Mouse (Mus musculus): ENCODE measurements at regions not wholly inside any gene's neighbourhood (a gene's known extent, or its start where the extent isn't known, plus 50 kb on each side); places are given as distances from the start of the nearest gene placed in this dataset.
A peak's percentile ranks its signal among the peaks of the same experiment; 100 is the strongest.

DNA sequence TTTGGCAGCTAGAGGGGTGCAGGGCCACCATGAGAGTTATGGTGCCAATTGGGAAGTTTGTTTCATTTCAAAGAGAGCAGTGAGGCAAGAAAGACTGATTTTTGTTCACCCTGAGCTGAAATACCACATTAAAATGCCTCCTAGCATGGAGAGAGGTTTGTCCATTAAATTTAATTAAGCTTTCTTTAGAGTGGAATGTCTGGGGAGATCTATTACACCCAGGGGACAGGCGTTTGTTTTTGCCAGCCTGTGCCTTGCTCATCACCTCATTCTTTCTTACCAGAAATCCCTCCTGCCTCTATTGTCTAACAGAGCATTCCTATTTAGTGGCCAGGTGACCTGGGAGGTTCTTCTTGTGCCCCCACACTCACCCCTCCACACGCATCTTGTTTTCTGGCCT is 55.2 kb upstream of the Rcn1 start:
- no peak for DNase-seq

DNA sequence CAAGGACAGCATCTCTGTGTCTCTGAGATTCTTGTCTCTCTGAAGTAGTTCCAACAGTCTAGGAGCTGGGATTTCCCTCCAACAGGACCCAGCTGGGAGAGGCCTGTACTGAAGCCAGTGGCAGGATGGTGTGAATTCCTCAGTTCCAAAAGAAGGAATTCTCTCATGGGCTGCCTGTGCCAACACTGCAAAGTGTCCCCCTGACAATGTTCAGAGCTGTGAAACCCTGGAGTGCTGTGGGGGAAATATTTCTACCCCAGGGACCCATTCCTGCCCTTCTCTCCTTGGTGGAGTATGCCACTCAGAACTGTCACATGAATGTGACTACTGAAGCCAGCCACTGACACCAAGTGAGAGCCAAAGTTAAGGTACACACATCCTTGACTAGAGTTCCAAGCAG is 55.7 kb upstream of the Rcn1 start:
- no peak for DNase-seq

DNA sequence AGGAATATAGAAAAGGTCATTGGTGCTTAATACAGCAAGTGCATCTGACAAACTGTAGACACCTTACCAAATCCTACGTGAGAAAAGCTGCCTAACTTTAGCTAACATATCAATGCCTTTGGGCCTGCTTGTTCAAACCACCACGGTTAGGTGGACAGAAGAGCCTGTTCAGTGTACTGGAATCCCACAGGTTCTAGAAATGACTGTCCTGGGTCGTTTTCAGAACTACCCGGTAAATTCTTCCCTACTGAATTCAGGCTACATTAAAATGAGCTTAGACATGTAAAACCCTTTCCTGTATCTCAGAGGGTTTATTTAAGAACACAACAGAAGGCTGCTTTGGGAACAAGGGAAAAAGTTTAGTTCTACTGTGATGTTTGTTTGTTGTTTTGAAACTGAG is 59.5 kb upstream of the Rcn1 start:
- no peak for DNase-seq

DNA sequence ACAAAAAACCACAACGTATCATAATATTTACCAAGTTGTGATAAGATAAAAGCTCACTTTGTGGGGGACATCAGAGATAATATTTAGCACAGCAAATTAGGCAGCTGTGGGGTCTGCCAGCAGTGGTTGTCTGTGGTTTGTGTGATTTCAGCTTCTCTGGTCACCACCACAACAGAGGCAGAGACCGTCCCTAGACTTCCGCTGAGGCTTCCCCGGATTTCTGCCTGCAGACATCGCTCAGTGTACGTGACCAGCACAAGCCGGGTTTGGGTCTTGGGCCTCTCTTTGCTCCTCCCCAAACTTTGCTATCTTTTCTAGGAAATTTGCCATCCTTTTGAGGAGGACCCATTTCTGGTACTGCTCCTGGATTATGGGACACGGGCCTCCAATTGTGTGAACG is 60.4 kb upstream of the Rcn1 start:
- no peak for DNase-seq

DNA sequence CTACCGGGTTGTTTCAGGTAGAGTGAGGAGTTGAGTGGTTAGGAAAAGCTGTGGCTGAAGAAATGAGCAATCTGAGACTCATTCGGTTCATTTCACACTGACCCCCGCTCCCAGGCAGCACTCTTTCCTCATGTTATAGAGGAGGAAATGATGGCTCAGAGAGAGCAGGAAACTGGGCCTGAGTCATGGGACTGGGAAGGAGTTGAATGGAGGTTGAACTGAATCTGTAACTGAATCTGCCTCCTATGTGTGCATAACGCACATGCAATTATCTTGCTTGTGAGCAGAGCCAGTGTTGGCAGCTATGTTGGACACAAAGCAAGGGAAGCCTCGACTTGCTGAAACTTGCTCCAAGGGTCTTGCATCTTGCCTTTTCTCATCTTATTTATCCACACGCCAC is 66.5 kb upstream of the Rcn1 start:
- no peak for DNase-seq

DNA sequence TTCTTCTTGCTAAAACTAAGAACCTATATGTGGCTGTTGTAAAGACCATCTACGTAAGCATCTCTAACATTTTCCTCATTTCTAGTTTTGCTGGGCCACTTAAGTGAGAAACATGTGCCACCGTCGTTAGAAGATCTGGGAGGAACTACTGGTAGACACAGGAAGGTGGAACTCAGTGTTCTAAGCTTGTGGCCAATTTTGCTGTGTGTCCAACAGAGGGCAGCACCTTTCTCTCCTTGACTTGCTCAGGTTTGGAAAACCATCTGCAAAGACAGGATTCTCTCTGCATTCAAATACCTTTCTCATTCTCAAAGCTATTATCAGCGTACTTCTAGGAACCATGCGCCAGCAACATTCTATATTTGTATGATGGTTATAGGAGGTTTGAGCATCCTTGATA is 69.8 kb upstream of the Rcn1 start:
- peak; percentile 44 for DNase-seq

DNA sequence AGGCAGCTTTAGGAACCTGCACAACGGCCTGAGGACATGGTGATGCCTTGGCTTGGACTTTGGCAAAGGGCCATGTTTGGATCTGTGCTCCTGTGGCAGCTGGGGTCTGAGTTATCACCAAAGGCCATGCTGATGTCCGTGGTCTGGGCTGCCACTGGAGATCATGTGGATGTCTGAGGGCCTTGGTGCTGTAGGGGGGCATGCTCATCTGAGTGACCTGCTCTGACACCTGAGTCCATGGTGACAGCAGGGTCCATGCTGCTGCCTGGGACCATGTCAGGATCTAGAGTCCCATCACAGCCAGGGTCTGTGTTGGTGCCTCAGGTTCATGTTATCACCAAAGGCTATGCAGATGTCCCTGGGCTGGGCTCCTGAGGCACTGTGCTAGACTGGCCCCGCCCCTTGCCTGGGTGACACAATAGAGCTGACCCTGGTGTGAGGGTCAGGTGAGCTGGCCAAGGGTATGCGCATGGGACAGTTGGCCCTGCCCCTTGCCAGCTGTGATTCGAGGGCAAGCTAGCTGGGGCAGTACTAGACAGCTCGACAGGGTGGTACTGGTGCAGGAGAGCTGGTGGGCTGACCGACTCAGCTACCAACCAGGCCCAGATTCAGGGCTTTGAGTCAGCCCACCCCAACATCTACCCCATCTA is 77.0 kb upstream of the Rcn1 start:
- no peak for DNase-seq

DNA sequence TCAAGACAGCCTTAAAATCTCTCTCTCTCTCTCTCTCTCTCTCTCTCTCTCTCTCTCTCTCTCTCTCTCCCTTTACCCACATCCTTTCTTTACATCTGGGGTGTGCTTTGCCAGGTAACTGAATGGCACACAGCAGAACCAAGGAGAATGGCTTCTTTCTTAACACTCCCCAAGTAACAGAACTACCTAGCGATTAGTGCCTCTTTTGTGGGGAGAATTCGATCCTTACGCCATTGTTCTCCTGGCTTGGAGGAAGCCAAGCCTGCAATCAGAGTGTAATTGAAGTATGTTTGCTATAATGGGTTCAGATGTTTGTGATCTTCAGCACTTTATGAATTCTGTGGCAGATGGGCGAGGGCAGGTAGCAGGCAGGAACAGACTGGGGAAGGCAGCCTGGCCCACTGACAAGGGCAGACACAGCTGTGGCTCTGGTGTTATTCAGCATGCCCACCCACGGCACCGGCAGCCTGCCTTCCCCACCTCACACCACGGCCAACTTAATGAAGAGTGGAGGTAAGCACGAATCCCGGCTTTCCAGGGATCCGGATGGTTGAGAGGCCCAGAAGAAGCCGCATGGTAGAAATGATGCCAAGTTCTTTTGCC is 83.0 kb upstream of the Rcn1 start:
- DNase-seq: no peak

DNA sequence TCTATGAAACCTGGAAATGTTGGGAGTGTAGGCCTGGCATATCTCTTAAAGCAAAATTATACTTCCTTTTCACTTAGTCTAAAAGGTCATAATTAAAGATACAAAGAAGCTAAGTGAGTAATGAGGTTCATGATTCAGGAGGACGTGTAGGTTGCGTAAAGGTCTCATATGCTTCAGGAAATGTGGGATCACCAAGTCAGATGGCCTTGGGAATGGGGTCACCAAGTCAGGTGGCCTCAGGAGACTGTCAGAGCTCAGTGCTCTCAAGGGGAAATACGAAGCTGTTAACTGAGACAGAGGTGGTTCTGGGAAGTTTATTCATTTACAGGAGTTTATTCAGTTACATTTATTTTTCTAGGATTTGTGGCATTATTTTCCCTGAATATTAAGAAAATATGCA is 85.4 kb upstream of the Rcn1 start:
- DNase-seq: no peak

DNA sequence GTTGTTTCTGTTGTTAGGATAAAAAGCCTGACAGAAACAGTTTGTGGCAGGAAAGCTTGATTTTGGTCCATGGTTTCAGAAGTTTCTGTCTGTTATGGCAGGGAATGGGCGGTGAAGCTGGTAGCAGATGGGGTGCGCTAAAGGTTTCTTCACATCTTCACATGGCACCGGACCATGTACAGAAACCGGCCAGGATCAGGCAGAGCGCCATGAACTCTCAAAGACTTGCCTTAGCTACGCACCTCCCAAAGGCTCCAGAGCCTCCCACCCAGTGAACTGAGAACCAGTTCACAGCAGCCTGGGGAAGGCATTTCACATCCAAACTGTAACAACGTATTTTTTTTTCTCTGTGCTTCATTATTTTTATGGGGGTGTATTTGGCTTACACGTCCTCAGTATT is 86.2 kb upstream of the Rcn1 start:
- DNase-seq: no peak

DNA sequence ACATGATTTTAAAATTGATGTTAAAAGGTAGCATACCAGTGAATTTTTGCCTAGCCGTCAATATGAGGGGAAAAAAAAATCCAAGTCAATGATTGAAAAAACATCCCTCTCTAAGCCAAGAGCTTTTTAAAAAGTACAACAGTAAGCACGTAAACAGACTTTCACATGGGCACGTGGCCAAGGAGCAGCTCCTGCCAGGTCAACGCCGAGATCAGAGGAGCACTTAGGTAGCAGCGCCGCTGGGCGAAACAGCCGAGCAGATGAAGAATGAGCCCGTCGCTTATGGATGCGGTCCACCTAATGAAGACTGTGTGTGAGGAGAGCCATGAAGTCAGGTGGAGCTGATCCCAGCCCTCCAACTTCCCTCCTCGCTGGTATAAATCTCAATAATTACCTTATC is 96.7 kb upstream of the Rcn1 start:
- no peak for DNase-seq

DNA sequence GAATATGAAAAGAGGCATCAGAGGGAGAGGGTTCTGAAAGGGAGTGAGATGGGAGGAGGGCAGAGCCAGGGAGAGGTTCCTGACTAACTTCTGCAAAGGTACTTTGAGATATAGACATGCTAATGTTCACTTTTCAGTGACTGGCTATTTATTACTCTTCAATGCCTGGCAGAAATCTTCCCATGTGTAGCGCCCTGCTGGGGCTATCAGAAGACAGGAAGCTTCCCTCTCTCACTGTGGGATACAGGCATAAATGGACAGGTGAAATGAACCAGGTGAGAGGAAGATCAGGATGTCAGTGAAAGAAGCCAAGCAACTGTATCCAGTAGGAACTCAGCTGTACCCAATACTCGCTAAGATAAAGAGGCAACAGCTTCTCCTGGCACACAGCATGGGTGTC is 105.1 kb upstream of the Rcn1 start:
- no peak for DNase-seq

DNA sequence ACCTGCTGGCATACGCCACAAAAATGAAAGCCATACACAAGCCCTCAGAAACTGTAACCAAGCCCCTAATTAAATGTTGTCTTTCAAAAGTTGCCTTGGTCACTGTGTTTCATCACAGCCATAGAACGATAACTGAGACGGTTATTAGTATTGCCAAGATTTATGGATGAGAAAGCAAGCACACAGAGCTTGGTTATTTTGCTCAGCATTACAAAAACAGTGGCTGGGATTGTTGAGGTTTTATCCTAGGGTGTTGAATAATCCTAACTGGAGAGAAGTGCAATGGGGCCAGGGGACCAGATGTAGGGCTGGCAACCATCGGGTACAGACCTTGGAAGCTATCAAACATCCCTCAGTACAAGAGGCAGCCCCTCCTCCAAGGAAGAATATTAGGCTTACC is 106.4 kb upstream of the Rcn1 start:
- no peak for DNase-seq

DNA sequence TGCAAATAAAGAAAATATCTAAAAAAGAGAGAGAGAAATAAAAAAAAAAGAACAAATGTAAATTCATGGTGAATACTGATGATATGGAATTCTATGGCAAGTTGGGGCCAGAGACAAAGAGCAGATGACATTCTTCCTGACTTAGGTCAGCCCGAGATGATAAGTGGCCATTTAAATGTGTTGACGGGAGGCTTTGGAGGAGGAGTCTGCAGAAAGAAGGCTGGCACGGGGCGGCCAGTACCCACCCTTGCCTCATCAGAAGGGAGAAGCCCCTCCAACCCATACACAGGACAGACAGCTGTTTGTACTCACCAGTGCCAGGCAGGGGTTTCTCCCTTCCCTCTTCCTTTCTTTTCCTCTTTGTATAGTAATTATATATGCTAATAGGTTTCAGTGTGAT is 108.0 kb upstream of the Rcn1 start:
- no peak for DNase-seq

DNA sequence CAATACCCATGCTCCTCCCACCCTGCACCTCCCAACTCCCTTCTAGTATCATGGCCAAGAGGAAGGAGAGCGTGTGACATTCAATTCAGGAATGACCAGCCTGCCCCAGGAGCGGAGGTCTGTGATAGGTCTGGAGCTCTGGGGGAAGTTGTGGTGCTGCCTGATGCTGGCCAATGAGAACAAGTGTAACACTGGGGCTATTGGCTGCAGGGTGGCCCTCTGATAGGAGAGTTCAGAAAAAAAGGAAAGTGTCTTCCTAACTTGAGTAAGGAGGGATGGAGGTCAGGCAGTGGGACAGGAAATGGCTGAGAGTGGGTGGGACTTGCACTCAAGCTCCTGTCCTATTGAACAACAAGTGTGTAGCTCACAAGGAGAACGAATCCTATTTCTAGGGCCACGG is 111.7 kb upstream of the Rcn1 start:
- no peak for DNase-seq

DNA sequence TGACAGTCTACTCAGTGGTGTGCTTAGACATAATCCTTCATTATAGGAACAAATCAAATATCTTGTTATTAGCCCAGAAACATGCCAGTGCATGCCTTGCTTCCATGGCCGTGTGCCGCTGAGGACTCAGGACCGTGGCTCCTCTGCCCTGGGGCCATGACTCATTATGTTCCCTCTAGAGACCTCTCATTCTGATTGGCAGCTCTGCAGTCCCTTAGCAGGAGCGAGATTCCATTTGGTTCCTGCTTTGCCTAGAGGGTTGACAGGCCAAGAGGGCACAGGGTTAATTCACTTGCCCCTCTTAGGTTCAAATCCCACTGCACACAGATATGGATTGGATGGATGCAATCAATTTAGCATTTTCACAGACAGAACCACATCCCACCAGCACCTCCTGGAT is 112.6 kb upstream of the Rcn1 start:
- DNase-seq: no peak

DNA sequence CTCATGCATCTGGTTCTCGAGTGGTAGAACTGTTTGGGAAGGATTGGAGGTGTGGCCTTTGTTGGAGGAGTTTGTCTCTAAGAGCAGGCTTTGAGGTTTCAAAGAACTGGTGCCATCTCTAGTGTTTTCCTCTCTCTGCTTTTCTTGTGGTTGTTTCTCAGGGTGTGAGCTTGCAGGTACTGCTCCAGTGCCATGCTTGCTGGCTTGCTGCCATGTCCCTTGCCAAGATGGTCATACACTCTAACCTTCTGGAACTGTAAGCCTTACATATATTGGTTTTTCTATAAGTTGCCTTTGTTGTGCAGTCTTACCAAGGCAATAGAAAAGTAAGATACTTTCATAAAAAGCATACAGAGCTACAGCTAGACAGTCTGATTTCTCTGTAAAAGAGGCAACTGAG is 115.1 kb upstream of the Rcn1 start:
- no peak for DNase-seq

DNA sequence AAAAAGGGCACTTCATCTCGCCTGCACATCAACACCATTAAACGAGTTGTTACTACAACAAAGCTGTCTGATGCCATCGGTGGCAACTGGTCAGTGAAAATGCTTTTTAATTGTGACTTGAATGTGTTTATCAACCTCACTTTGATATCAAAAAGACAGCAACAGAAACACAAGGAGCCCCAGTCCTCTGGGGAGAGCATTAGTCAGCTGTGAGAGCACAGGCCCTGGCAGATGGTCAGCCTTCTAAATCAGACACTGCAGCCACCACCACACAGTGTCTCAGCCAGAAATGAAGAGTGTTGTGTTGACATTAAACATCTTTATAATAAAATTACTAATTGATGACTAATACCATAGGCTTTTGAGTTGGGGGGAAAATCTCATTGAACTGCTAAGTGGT is 115.8 kb upstream of the Rcn1 start:
- DNase-seq: peak; percentile 31

DNA sequence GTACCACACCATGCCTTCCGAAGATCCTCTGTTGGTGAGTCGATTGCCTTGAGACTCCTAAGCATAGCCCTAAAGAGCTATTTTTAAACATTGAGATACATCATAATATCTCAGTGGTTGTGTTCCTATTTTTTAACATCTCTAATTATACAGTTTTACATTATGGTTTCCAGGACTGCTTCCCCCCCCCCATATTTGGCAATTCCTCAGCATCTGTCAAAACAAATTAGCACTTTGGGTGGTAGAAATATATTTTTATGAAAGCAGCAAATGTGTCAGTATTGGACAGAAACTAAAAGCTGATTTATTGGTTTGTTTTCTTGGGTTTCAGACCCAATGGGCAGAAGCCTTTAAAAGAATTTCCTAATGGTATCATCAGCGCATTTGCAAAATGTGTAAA is 116.2 kb upstream of the Rcn1 start:
- DNase-seq: no peak

DNA sequence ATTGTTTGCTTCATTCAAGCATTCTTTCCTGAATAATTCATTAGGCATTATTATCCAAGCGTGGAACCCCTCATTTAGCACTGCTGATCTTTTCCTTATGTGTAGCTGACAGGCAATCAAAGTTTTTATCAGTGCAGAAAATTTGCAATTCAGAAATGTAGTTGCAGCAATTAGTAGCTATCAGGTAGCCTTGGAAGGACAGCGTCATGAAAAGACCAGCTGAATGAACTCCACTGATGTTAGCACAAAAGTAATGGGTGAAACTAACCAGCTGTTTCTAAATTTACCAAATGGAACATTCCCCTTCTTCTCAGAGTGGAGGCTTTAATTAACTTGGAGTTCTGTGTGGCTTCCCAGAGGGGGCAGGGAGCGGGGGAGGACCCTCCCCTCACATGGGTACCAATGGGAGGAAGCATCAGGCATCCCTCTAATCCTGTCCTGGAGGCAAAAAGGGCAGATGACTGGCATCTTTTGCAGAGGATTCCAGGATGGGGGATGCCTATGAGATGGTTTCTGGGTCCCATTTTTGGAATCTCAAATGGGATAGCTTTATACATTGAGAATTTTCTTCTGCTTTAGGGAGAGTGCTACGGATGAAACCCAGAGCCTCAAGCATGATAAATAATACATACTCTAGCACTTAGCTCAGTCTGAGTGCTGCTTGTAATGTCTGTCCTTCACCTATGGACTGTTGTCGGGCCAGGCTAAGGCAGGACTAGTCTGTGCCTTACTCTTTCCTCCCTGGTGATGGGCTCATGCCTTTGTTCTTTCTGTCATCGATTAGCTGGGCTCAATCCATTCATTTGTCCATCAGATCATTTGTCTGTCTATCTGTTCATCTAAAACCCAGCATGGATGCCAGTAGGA is 117.4 kb upstream of the Rcn1 start:
- no peak for DNase-seq

DNA sequence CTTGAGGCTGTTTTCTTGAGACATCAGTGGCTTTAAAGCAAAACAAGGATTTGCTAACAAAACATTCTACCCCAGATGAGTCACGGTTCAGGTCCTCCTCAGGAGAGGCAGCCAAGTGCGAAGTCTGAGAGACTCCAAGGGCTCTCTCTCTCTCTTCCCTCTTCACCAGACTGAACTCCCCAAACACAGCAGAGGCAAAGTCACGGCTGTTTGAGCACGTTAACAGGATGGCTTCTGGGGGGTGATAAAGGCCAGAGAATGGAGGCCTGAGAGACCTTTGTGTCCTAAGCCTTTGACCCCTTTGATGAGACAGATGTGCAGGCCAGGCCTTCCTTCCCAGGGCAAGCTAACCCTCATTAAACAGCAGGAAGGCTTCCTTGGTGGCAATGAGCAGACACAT is 122.7 kb upstream of the Rcn1 start:
- DNase-seq: no peak

DNA sequence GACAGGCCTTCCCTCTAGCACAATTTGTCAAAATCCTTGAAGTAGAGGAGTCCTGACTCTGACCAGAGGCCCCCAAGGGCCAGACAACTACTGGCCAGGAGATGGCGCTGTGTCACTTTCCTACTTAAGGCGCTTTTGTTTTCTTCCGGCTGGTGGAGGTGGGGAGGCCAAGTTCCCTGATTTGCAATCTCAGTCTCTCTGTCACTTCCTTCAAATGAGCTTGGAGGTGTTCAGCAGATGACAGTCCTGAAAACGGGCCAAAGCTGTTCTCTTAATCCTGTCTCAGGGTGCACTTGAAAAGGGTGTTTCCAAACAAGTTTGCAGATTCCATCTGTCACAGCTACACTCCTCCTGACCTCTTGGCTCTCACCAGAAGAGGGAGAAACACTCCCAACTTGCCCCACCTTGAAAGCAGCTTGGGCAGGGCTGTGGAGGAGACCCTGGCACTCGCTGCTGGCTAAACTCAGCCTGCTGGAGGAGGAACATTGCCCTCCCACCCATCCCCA is 124.2 kb upstream of the Rcn1 start:
- DNase-seq: peak; percentile 40

DNA sequence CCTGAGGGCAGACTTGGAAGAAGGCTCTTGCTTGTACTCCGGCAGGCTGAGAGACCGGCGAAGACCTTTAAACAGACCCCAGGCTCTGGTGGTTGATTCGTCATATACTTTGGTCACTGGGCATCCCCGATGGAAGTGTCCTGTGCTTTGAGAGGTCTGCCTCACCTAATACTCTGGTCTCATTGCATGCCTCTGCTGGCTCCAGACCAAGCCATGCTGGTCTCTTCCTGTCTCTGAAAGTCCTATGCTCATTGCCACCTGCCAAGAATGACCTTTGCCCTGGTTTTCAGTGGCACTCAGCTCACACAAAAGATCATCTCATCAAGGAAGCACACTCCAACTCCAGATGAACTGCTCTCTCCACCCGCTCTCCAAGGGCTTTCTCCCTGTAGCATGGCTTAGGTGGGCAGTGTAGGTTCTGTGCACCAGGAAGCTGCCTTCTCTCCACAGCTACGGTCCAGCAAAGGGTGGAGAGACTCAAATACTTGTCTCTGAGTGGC is 126.0 kb upstream of the Rcn1 start:
- no peak for DNase-seq

DNA sequence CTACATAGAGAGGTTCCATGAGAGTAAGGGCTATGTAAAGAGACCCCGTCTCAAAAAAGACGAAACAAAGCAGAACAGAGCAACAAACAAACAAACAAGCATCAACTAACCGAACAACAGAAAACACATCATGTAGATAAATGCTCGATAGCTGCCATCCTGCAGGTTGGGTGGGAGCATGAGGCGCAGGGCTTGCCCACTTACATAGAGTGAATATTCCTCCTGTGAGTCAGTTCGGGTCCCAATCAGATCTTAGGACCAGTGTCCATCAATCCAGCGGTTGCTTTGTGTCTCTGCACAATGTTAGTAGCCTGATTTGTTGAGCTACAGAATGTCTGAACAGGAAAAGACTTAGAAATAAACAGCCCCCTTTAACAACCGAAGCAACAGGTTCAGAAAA is 129.4 kb upstream of the Rcn1 start:
- DNase-seq: no peak
